Mouse (Mus musculus) MEL (cell line): Measurements from ENCODE around the gene Ccdc92b. TPM values are rescaled to one million over a fixed set of nuclear protein-coding genes. Genes with fewer than 3 reads are reported as not detected.

Experiments used
- DNase-seq: peaks from one replicate; pipeline ENCODE4 v3.0.0; 2011; ENCODE audit warnings: low read depth, low spot score
- H3K27ac ChIP-seq: 2 replicates; pipeline ENCODE4 v1.5.1; 2012; ENCODE audit warnings: low read depth, mild to moderate bottlenecking, control low read depth, low read length, moderate library complexity; ENCODE audit not compliant: control insufficient read depth
- H3K27me3 ChIP-seq, 2 experiments: fragments of 150-350 bp in 1 of 2; sonication (generic) in 1 of 2; 2 replicates each; pipeline ENCODE4 v1.6.1; 2012; ENCODE audit warnings: low read length in 2 of 2, mild to moderate bottlenecking in 2 of 2, improper control_type of control experiment in 1 of 2, moderate library complexity in 1 of 2; ENCODE audit not compliant: insufficient read depth in 2 of 2, control insufficient read depth in 1 of 2
- H3K36me3 ChIP-seq, 2 experiments: 2 replicates each; pipeline ENCODE4 v1.6.1; 2012 to 2014; ENCODE audit warnings: low read length in 2 of 2, improper control_type of control experiment in 1 of 2, inconsistent platforms in 1 of 2, mild to moderate bottlenecking in 1 of 2; ENCODE audit not compliant: insufficient read depth in 2 of 2, control insufficient read depth in 1 of 2
- H3K4me1 ChIP-seq, 2 experiments: fragments of 150-350 bp in 1 of 2; sonication (generic) in 1 of 2; 2 replicates each; pipeline ENCODE4 v1.6.1; 2012; ENCODE audit warnings: low read length in 2 of 2, improper control_type of control experiment in 1 of 2, mild to moderate bottlenecking in 1 of 2; ENCODE audit not compliant: insufficient read depth in 2 of 2, control insufficient read depth in 1 of 2
- H3K4me3 ChIP-seq, 2 experiments: fragments of 150-350 bp in 1 of 2; sonication (generic) in 1 of 2; 2 replicates each; pipeline ENCODE4 v1.5.1; 2012; ENCODE audit warnings: low read depth in 2 of 2, low read length in 2 of 2, mild to moderate bottlenecking in 2 of 2, moderate library complexity in 2 of 2, control low read depth in 1 of 2, improper control_type of control experiment in 1 of 2; ENCODE audit not compliant: control insufficient read depth in 1 of 2, insufficient read depth in 1 of 2
- H3K79me2 ChIP-seq: 2 replicates; pipeline ENCODE4 v1.6.1; 2012; ENCODE audit warnings: mild to moderate bottlenecking, low read length, moderate library complexity; ENCODE audit not compliant: control insufficient read depth, poor library complexity, insufficient read depth
- H3K9ac ChIP-seq: 2 replicates; pipeline ENCODE4 v1.6.1; 2012; ENCODE audit warnings: low read depth, mild to moderate bottlenecking, control low read depth, low read length, moderate library complexity; ENCODE audit not compliant: control insufficient read depth, poor library complexity, severe bottlenecking
- H3K9me3 ChIP-seq: fragments of 150-350 bp; sonication (generic); replicated peaks from 2 replicates; pipeline ENCODE4 v1.6.1; 2012; ENCODE audit warnings: mild to moderate bottlenecking, low read length, improper control_type of control experiment, moderate library complexity; ENCODE audit not compliant: insufficient read depth
- BHLHE40 ChIP-seq: IDR thresholded peaks from 2 replicates; pipeline ENCODE4 v1.6.1; 2012; ENCODE audit warnings: low read depth, mild to moderate bottlenecking, inconsistent platforms, low read length, improper control_type of control experiment, borderline replicate concordance
- CHD1 ChIP-seq: IDR thresholded peaks from 2 replicates; pipeline ENCODE4 v1.6.1; 2012; ENCODE audit warnings: low read depth, mild to moderate bottlenecking, inconsistent platforms, low read length, improper control_type of control experiment
- CHD2 ChIP-seq: IDR thresholded peaks from 2 replicates; pipeline ENCODE4 v1.6.1; 2011; ENCODE audit warnings: low read length, improper control_type of control experiment
- CTCF ChIP-seq, 3 experiments: IDR thresholded peaks in 2 of 3; conservative IDR thresholded peaks in 1 of 3; 2 replicates each; pipeline ENCODE4 v1.5.1; 2011 to 2012; ENCODE audit warnings: low read length in 3 of 3, low read depth in 2 of 3, mild to moderate bottlenecking in 2 of 3, improper control_type of control experiment in 1 of 3, inconsistent platforms in 1 of 3, mixed read lengths in 1 of 3, moderate library complexity in 1 of 3; ENCODE audit not compliant: control insufficient read depth in 1 of 3, insufficient read depth in 1 of 3, poor library complexity in 1 of 3, severe bottlenecking in 1 of 3
- E2F4 ChIP-seq: IDR thresholded peaks from 2 replicates; pipeline ENCODE4 v1.6.1; 2011; ENCODE audit warnings: low read depth, low read length, improper control_type of control experiment, borderline replicate concordance
- ELF1 ChIP-seq: IDR thresholded peaks from 2 replicates; pipeline ENCODE4 v1.6.1; 2014; ENCODE audit warnings: low read depth, mild to moderate bottlenecking, inconsistent platforms, low read length, improper control_type of control experiment, moderate library complexity
- EP300 ChIP-seq, 2 experiments: IDR thresholded peaks; 2 replicates each; pipeline ENCODE4 v1.6.1; 2011; ENCODE audit warnings: improper control_type of control experiment in 2 of 2, low read length in 2 of 2, low read depth in 1 of 2, mild to moderate bottlenecking in 1 of 2
- ETS1 ChIP-seq: IDR thresholded peaks from 2 replicates; pipeline ENCODE4 v1.6.1; 2012; ENCODE audit warnings: low read depth, mild to moderate bottlenecking, inconsistent platforms, low read length, improper control_type of control experiment, moderate library complexity
- GABPA ChIP-seq: IDR thresholded peaks from 2 replicates; pipeline ENCODE4 v1.6.1; 2012; ENCODE audit warnings: low read depth, mild to moderate bottlenecking, inconsistent platforms, low read length, improper control_type of control experiment, moderate library complexity
- MAFK ChIP-seq: IDR thresholded peaks from 2 replicates; pipeline ENCODE4 v1.6.1; 2011; ENCODE audit warnings: low read depth, mild to moderate bottlenecking, low read length, improper control_type of control experiment, borderline replicate concordance
- MAX ChIP-seq: IDR thresholded peaks from 2 replicates; pipeline ENCODE4 v1.6.1; 2011; ENCODE audit warnings: low read length, improper control_type of control experiment
- MXI1 ChIP-seq: IDR thresholded peaks from 2 replicates; pipeline ENCODE4 v1.6.1; 2011; ENCODE audit warnings: mild to moderate bottlenecking, low read depth, low read length, improper control_type of control experiment
- MYC ChIP-seq: IDR thresholded peaks from 2 replicates; pipeline ENCODE4 v1.6.1; 2011; ENCODE audit warnings: low read depth, mild to moderate bottlenecking, low read length, improper control_type of control experiment, moderate library complexity
- NELFE ChIP-seq: IDR thresholded peaks from 2 replicates; pipeline ENCODE4 v1.6.1; 2011; ENCODE audit warnings: low read depth, low read length, improper control_type of control experiment
- POLR2A ChIP-seq, 2 experiments: IDR thresholded peaks; 2 replicates each; pipeline ENCODE4 v1.6.1; 2011 to 2012; ENCODE audit warnings: low read length in 2 of 2, mild to moderate bottlenecking in 2 of 2, control low read depth in 1 of 2, improper control_type of control experiment in 1 of 2, low read depth in 1 of 2, moderate library complexity in 1 of 2; ENCODE audit not compliant: control insufficient read depth in 1 of 2, insufficient read depth in 1 of 2, poor library complexity in 1 of 2
- POLR2AphosphoS2 ChIP-seq: IDR thresholded peaks from 2 replicates; pipeline ENCODE4 v1.6.1; 2011; ENCODE audit warnings: low read length, improper control_type of control experiment
- POLR2AphosphoS5 ChIP-seq: IDR thresholded peaks from 2 replicates; pipeline ENCODE4 v1.6.1; 2012; ENCODE audit warnings: low read depth, borderline replicate concordance, mild to moderate bottlenecking, inconsistent platforms, low read length, moderate library complexity, mixed read lengths
- RAD21 ChIP-seq: IDR thresholded peaks from 2 replicates; pipeline ENCODE4 v1.6.1; 2011; ENCODE audit warnings: mild to moderate bottlenecking, low read depth, low read length, improper control_type of control experiment
- RCOR1 ChIP-seq: IDR thresholded peaks from 2 replicates; pipeline ENCODE4 v1.6.1; 2012; ENCODE audit warnings: low read depth, mild to moderate bottlenecking, inconsistent platforms, low read length, improper control_type of control experiment
- SIN3A ChIP-seq: IDR thresholded peaks from 2 replicates; pipeline ENCODE4 v1.6.1; 2012; ENCODE audit warnings: low read length, improper control_type of control experiment, inconsistent platforms
- SMC3 ChIP-seq: IDR thresholded peaks from 2 replicates; pipeline ENCODE4 v1.6.1; 2011; ENCODE audit warnings: low read depth, low read length, improper control_type of control experiment
- TAL1 ChIP-seq: IDR thresholded peaks from 2 replicates; pipeline ENCODE4 v1.6.1; 2012; ENCODE audit warnings: mild to moderate bottlenecking, inconsistent platforms, low read length, moderate library complexity, mixed read lengths
- TBP ChIP-seq: IDR thresholded peaks from 2 replicates; pipeline ENCODE4 v1.8.0; 2011; ENCODE audit warnings: low read depth, low read length, improper control_type of control experiment
- TCF12 ChIP-seq: IDR thresholded peaks from 2 replicates; pipeline ENCODE4 v1.6.1; 2014; ENCODE audit warnings: low read depth, mild to moderate bottlenecking, inconsistent platforms, low read length, improper control_type of control experiment, moderate library complexity
- UBTF ChIP-seq: IDR thresholded peaks from 2 replicates; pipeline ENCODE4 v1.6.1; 2012; ENCODE audit warnings: low read depth, mild to moderate bottlenecking, inconsistent platforms, low read length, improper control_type of control experiment, moderate library complexity, borderline replicate concordance; ENCODE audit not compliant: insufficient read depth
- USF1 ChIP-seq: IDR thresholded peaks from 2 replicates; pipeline ENCODE4 v1.6.1; 2014; ENCODE audit warnings: low read depth, mild to moderate bottlenecking, inconsistent platforms, low read length, improper control_type of control experiment, moderate library complexity
- USF2 ChIP-seq, 2 experiments: IDR thresholded peaks; 2 replicates each; pipeline ENCODE4 v1.6.1; 2011 to 2012; ENCODE audit warnings: improper control_type of control experiment in 2 of 2, low read length in 2 of 2, borderline replicate concordance in 1 of 2, inconsistent platforms in 1 of 2, low read depth in 1 of 2, mild to moderate bottlenecking in 1 of 2; ENCODE audit not compliant: insufficient read depth in 1 of 2
- ZC3H11A ChIP-seq: IDR thresholded peaks from 2 replicates; pipeline ENCODE4 v1.6.1; 2012; ENCODE audit warnings: low read depth, mild to moderate bottlenecking, inconsistent platforms, low read length, improper control_type of control experiment
- ZKSCAN1 ChIP-seq: IDR thresholded peaks from 2 replicates; pipeline ENCODE4 v1.6.1; 2012; ENCODE audit warnings: low read depth, mild to moderate bottlenecking, inconsistent platforms, low read length, improper control_type of control experiment, moderate library complexity
- ZNF384 ChIP-seq: IDR thresholded peaks from 2 replicates; pipeline ENCODE4 v1.6.1; 2012; ENCODE audit warnings: low read depth, mild to moderate bottlenecking, inconsistent platforms, low read length, improper control_type of control experiment
- polyA plus RNA-seq, 2 experiments: library from polyadenylated mRNA; stranded (reverse) in 1 of 2; unstranded in 1 of 2; fragments of >175 nt in 1 of 2; fragments of >200 nt in 1 of 2; gene quantifications; 2 replicates each; pipeline versions ENCODE4 v1.2.1 to v1.2.4; 2012; ENCODE audit warnings: low replicate concordance in 2 of 2, low read depth in 1 of 2; ENCODE audit not compliant: insufficient read length in 2 of 2, insufficient read depth in 1 of 2, missing spikeins in 1 of 2
- total RNA-seq: library from RNA; depleted of rRNA; stranded (reverse); fragments of 300-350 nt; gene quantifications from 2 replicates; pipeline ENCODE4 v1.2.3, GENCODE M21; 2012

The Ccdc92b gene
- total and polyA plus RNA-seq, 3 experiments = 0.12 to 1.3 TPM; not detected in 1

DNA sequence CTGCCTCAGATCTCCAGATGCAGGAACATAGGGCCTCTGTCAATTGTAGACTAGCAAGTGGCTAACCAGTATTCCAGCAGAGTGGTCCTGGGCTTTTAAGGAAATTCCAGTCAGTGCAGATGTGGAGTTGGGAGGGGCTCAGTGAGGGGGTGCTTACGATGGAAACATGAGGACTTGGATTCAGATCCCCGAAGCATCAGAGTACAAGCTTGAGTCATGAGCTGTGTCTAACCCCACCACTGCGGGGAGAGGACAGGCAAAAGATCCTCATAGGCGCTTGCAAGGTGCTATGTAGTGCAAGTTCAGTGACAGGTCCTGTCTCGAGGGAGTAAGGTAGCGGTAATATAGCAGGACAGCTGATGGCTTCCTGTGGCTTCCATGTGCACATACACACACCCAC is 42.8 kb downstream of the Ccdc92b start:
- H3K27me3 ChIP-seq = no peaks in the 10 kb centered on the region
- H3K27ac ChIP-seq = no peak overlapping the region
- H3K4me1 ChIP-seq = no peaks in the 10 kb centered on the region
- H3K79me2 ChIP-seq = no peaks in the 10 kb centered on the region
- no peak overlapping the region for H3K4me3 ChIP-seq
- no peak for TF ChIP-seq ELF1
- TF ChIP-seq USF1 = no peak
- no peak for TF ChIP-seq BHLHE40
- TF ChIP-seq TCF12 = no peak
- no peak for TF ChIP-seq TBP
- no peak for TF ChIP-seq CTCF (IDR thresholded peaks at IDR 0.05 in 2 of 3, conservative IDR thresholded peaks at IDR 0.05 in 1 of 3; ENCODE audit: control insufficient read depth in 1 of 3, insufficient read depth in 1 of 3, low read depth in 2 of 3, low read length in 3 of 3, poor library complexity in 1 of 3, severe bottlenecking in 1 of 3)
- no peak for TF ChIP-seq RCOR1
- TF ChIP-seq SIN3A = no peak
- no peak for TF ChIP-seq SMC3
- no peak for TF ChIP-seq E2F4
- no peak for TF ChIP-seq POLR2AphosphoS5
- no peak for TF ChIP-seq CHD2
- TF ChIP-seq ZC3H11A = no peak
- TF ChIP-seq MXI1 = no peak
- TF ChIP-seq ZNF384 = no peak
- TF ChIP-seq ZKSCAN1 = no peak
- no peak for TF ChIP-seq MAX
- TF ChIP-seq USF2 (IDR thresholded peaks at IDR 0.05; ENCODE audit: borderline replicate concordance in 1 of 2, insufficient read depth in 1 of 2, low read depth in 1 of 2, low read length in 2 of 2) = no peak
- no peak for DNase-seq
- H3K9ac ChIP-seq = no peak overlapping the region
- peaks cover 0 to 52% of the 10 kb centered on the region in 2 experiments; a peak in 2 of 4 replicates for H3K36me3 ChIP-seq
- no peaks in the 10 kb centered on the region for H3K9me3 ChIP-seq

DNA sequence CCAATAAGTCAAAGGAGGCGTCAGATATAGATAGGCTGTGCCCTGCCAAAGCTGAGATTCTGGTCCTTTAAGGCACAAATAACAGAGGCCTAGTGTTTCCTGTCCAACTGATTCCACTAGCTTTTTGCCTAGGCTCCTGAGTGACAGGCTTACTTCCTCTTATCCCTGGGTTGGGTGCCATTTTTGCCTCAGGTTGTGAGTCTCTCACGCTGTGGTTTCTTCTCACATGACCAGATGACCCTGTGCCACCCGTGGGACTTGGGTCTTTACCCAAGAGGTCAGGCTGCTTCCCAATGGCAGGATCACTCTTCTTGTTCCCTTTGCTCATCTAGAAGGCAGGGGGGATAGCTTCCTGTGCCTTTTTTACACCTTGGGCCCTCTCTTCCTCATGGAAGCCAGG is 44.9 kb downstream of the Ccdc92b start:
- peaks cover 0 to 34% of the 10 kb centered on the region in 2 experiments; a peak in 2 of 4 replicates for H3K36me3 ChIP-seq
- no peaks in the 10 kb centered on the region for H3K9me3 ChIP-seq
- no peak overlapping the region for H3K9ac ChIP-seq
- no peak overlapping the region for H3K27ac ChIP-seq
- TF ChIP-seq POLR2A (IDR thresholded peaks at IDR 0.05; ENCODE audit: control insufficient read depth in 1 of 2, insufficient read depth in 1 of 2, low read depth in 1 of 2, low read length in 2 of 2, poor library complexity in 1 of 2) (no peak), UBTF (no peak), GABPA (no peak), NELFE (no peak), POLR2AphosphoS2 (no peak), TAL1 (no peak), TBP (no peak), ZNF384 (no peak), CTCF (IDR thresholded peaks at IDR 0.05 in 2 of 3, conservative IDR thresholded peaks at IDR 0.05 in 1 of 3; ENCODE audit: control insufficient read depth in 1 of 3, insufficient read depth in 1 of 3, low read depth in 2 of 3, low read length in 3 of 3, poor library complexity in 1 of 3, severe bottlenecking in 1 of 3) (no peak), RAD21 (no peak), ZC3H11A (no peak), MYC (no peak), EP300 (IDR thresholded peaks at IDR 0.05; ENCODE audit: low read depth in 1 of 2, low read length in 2 of 2) (no peak), MAFK (no peak), CHD1 (no peak), USF1 (no peak), ETS1 (no peak), MXI1 (no peak), SIN3A (no peak), SMC3 (no peak)
- no peak for DNase-seq
- no peak overlapping the region for H3K4me3 ChIP-seq
- H3K79me2 ChIP-seq = no peaks in the 10 kb centered on the region
- H3K4me1 ChIP-seq = no peaks in the 10 kb centered on the region
- H3K27me3 ChIP-seq = no peaks in the 10 kb centered on the region
